Mouse (Mus musculus): Measurements from ENCODE around the gene Stk32c.

Stk32c gene

GRCm38 (mm10) chr7:139145891-139146290, 67.2 kb downstream of the Stk32c start:
- peak in 1 of 2 experiments; percentile 26 for DNase-seq (ENCODE audit: low spot score in 2 of 2)

GRCm38 (mm10) chr7:139143785-139144184, 69.3 kb downstream of the Stk32c start:
- no peak for DNase-seq (ENCODE audit: low spot score in 2 of 2)

DNA sequence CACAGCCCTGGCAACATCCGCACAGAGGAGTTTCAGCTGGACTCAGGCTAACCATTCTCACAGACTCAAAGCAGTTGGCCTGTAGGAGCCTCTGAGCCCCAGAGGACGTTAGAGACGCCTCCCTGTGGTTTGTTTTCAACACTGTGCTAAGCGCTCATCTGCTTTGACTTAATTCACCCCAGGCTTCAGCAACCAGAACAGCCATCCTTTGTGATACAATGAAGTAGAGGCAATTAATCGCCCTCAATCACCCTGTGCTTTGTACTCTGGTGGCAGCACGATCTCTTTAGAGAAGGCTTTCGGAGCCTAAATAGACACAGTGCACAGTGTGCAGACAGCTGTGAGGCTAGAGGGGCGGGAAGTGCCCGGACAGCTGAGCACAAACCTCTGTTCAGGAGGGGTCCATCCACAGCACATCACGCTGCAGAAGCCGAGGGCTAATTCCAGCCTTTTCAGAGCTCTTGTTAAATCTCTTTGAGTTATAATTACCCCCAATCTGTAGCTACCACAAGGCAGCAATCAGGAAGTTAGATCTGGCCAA, 73.1 kb downstream of the Stk32c start:
- DNase-seq (ENCODE audit: low spot score in 2 of 2), result no peak

DNA sequence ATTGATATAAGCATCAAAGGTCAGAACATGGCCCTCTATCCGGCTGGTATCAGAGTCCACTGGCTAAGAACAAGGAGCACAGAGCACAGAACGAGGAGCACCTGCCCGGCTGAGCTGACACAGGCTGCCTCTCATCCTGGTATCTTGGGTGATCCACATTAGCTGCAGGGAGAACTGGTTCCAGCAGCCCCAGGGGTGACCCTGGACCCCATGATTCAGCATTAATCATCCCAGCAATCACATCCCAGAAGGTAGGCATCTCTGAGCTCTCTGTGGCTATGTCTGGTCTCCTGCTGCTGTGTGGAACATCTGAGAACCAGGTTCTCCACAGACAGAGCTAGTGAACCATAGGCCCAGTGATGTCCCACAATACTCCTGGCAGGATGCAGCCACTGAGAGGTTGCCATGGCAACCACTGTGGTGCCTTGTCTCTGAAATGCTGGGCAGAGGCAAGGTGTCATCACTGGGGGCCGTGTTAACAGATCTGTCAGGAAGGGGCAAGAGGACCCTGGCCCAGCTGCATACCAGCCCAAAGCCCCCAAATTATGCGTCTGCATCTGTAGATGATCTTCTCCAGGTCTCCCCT, 76.1 kb downstream of the Stk32c start:
- DNase-seq (ENCODE audit: low spot score in 2 of 2), result no peak

- DNase-seq (ENCODE audit: low spot score in 2 of 2), result peak; percentile 38 to 53
Measured at GRCm38 (mm10) chr7:139135236-139135635, 77.9 kb downstream of the Stk32c start.

DNA sequence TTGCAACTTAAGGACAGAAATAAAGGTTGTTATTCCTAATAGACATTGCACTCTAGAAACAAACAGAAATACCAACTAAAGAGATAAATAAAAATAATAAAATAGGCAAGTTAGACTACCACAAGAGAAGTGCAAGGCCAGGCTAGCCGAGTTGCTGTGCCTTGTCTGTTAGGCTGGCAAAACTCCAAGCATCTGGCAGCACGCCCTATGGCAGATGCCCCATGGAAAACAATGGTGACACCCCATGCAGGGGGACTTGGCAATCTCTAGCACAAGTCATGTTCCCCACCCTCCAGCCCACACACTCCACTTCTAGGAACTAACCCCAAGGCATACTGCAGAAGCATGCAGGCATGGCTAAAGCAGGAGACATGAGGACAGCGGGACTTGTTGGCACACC, 79.7 kb downstream of the Stk32c start:
- no peak for DNase-seq (ENCODE audit: low spot score in 2 of 2)

- DNase-seq (ENCODE audit: low spot score in 2 of 2), result no peak
Measured at GRCm38 (mm10) chr7:139131538-139131937, 81.6 kb downstream of the Stk32c start.

DNA sequence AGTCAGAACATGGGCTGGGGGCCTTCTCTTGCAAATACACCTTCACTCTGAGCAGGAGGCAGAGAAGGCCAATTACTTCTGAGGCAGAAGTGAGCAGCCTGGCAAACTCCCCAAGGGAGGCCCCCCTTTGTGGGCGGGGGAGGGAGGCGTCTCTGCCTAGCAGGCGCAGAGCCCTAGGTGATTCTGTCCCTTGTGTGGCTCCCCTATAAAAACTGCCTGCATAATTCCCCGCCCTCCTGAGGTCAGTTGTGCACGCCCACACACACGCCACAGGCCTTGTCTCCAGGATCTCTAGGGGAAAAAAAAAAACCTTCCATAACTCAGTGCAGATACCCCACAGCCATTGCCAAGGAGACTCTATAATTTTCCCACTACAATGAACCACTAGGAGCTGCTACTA, 82.7 kb downstream of the Stk32c start:
- no peak for DNase-seq (ENCODE audit: low spot score in 2 of 2)

- DNase-seq (ENCODE audit: low spot score in 2 of 2), result no peak
Measured at GRCm38 (mm10) chr7:139128994-139129393, 84.1 kb downstream of the Stk32c start.

DNA sequence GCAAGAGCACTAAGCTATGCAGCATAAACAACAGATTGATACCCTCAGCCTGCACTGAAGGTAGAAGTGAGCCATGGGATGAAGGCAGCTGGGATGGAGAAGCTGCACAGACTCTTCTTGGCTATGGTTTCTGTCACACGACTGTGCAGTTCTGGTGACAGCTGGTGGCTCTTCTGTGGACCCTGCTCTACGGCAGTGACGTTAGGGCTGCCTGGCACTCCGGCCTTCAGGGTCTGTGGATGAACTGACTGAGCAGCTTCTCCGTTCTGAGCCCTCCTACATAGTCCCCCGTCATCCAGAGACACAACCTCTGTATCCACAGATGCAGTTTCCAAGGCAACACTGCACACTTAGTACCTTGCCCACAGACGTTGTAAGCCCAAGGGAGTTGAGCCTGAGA, 86.6 kb downstream of the Stk32c start:
- DNase-seq (ENCODE audit: low spot score in 2 of 2), result no peak

GRCm38 (mm10) chr7:139125881-139126280, 87.2 kb downstream of the Stk32c start:
- no peak for DNase-seq (ENCODE audit: low spot score in 2 of 2)

GRCm38 (mm10) chr7:139119775-139120153, 93.3 kb downstream of the Stk32c start:
- no peak for DNase-seq (ENCODE audit: low spot score in 2 of 2)

GRCm38 (mm10) chr7:139119152-139119774, 93.8 kb downstream of the Stk32c start:
- DNase-seq (ENCODE audit: low spot score in 2 of 2), result peak; percentile 61 to 76

GRCm38 (mm10) chr7:139107908-139108650, 105.0 kb downstream of the Stk32c start:
- DNase-seq (ENCODE audit: low spot score in 2 of 2), result no peak

DNA sequence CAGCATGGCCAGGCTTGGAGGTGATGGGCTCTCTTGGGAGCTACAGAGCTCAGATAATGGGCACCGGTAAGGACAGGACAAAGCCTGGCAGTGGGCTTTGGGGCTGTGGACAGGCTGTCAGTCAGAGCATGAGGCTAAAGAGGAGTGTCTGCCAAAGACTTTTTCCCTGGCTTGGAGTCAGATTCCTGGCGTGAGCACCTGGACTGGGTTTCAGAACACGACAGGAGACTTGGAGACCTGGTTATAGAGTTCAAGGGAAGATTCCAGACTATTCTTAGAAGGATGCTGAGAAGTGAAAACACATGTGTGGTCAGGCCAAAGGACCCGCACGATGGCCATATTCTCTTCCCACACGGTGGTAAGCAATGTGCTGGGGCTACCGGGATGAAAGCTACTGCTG, 107.4 kb downstream of the Stk32c start:
- no peak for DNase-seq (ENCODE audit: low spot score in 2 of 2)

- DNase-seq (ENCODE audit: low spot score in 2 of 2), result no peak
Measured at GRCm38 (mm10) chr7:139105076-139105475, 108.0 kb downstream of the Stk32c start.

DNA sequence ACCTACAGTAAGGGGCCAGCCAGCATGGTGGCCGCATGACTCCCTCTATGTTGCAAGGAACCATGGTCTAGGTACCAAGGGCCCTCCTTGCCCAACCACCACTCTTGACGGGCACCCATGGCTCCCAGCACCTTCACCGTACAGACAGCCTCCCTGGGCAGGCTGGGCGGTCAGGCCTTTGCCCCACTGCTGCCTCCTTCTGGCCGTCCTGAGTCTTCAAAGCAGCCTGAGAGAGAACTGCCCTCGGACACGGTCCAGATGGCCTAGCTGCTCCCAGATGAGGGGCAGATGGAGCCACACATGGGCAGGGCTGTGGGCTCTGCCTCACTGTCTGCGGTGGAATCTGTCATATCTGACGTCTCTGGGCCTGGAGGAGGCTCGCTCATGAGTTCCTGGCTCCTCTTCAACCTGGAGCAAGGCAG, 109.1 kb downstream of the Stk32c start:
- no peak for DNase-seq (ENCODE audit: low spot score in 2 of 2)

GRCm38 (mm10) chr7:139101826-139102225, 111.3 kb downstream of the Stk32c start:
- DNase-seq (ENCODE audit: low spot score in 2 of 2), result no peak

GRCm38 (mm10) chr7:139101286-139101804, 111.8 kb downstream of the Stk32c start:
- DNase-seq (ENCODE audit: low spot score in 2 of 2), result no peak

DNA sequence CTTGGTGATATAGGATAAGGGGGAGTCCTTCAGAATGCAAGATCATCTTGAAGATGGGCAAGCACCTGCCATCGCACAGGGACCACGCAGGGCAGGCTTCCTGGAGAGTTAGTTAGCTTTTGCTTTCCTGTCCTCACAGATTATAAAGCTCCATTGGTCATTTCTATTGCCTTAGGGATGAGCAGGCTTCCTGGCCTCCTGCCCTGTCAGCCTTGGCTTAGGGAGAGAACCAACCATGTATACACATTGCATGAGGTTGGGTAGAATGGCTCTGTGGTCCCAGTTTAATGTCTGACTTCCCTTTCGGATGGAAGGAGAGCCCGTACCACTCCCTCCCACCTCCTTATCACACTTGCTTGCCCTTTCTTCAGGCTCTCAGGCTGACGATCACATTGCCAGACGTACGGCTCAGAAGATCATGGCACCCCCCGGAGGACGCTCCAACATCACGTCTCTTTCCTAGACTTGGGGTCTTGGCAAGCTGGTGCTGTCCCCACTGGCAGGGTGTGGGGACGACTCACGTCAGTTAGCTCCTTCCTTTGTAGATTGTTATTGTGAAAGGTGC, 112.5 kb downstream of the Stk32c start:
- DNase-seq (ENCODE audit: low spot score in 2 of 2), result no peak

DNA sequence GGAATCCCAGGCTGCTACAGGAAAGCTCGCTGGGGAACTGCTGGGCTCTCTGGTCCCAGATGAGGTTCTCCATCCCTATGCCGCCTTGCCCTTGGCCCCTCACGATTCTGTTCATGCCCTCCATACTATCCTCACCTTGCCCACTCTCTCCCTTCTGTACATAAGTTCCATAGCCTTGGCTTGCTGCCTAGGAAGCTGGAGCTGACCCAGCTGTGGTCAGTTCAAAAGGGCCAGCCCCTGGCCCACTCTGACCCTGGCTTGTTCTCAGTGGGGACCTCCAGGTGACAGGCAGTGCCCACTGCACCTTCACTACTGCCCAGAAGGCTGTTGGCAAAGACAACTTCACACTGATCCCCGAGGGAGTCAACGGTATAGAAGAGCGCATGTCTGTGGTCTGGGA, 116.7 kb downstream of the Stk32c start:
- no peak for DNase-seq (ENCODE audit: low spot score in 2 of 2)

GRCm38 (mm10) chr7:139095282-139095681, 117.8 kb downstream of the Stk32c start:
- DNase-seq (ENCODE audit: low spot score in 2 of 2), result no peak
